Mouse (Mus musculus): Measurements from ENCODE around the gene Fh1. TPM values are rescaled to one million over a fixed set of nuclear protein-coding genes. Genes with fewer than 3 reads are reported as not detected.

Gene Fh1
- 97.9 and 106 TPM in 2 replicates for polyA plus RNA-seq (2015; fragmentation: Nextera tagmentation; extraction: Ambion mirVana)

DNA sequence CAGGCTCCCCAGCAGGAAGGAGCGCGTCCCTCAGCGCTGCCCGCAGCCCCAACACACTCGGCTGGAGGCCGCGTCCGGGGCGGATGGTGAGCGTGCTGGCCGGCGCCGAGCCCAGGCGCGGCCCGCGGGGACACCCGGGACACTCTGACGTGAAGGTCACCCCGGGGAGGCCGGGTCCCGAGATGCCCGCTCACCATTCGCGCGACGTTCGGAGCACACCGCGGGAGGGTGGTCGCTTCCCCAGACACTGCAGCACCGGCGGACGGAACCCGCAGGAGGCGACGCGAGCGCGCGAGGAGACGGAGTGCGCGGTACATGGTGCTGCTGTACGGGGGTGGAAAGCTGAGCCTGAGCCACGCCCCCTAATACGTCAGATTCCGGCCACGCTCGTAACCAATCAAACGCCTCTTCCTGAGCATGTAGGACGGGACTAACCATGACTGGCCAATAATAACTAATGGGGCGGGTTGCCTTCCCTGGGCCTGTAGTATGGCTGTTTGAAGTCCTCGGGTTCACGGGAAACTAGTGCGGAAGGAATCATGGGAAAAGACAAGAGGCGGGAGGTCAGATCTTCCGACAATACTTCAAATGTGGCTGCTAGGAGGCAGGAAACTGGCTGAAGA, at the start of gene Fh1:
Gene Fh1, minus strand, starts transcription at position 379 of the 623 bp plus-strand sequence.
- peak; percentile 100 for ATAC-seq (ENCODE audit: low FRiP score, low read depth)
- peak within 1 kb of the TSS; percentile 77 for H3K4me2 ChIP-seq
- H3K27me3 ChIP-seq: no peaks in the 10 kb centered on the region
- peak within 1 kb of the TSS; percentile 84 for H3K27ac ChIP-seq (replicated peaks)
- H3K9ac ChIP-seq: peak within 1 kb of the TSS; percentile 91
- H3K9me3 ChIP-seq: no peaks in the 10 kb centered on the region
- under 1% methylated on average over 58 of the region's 58 CpGs for WGBS
- peaks cover 9% of the 10 kb centered on the region for H3K4me1 ChIP-seq (replicated peaks)
- H3K4me3 ChIP-seq: peak within 1 kb of the TSS; percentile 84
- no peaks in the 10 kb centered on the region for H3K36me3 ChIP-seq

- H3K27me3 ChIP-seq: no peaks in the 10 kb centered on the region
- ATAC-seq (ENCODE audit: low FRiP score, low read depth): no peak
- no peaks in the 10 kb centered on the region for H3K36me3 ChIP-seq
- H3K9ac ChIP-seq: no peak overlapping the region
- WGBS: 92% methylated on average over 6 of the region's 6 CpGs
- no peak overlapping the region for H3K27ac ChIP-seq (replicated peaks)
- no peaks in the 10 kb centered on the region for H3K9me3 ChIP-seq
- H3K4me2 ChIP-seq: no peak overlapping the region
- H3K4me1 ChIP-seq (replicated peaks): no peaks in the 10 kb centered on the region
- no peak overlapping the region for H3K4me3 ChIP-seq
Observed at GRCm38 (mm10) chr1:175675116-175675515, 49.7 kb upstream of the Fh1 start.

- no peak for ATAC-seq (ENCODE audit: low FRiP score, low read depth)
- Histone ChIP-seq H3K27me3 (no peaks in the 10 kb centered on the region), H3K9me3 (no peaks in the 10 kb centered on the region), H3K27ac (replicated peaks) (no peak overlapping the region), H3K4me2 (no peak overlapping the region), H3K4me3 (no peak overlapping the region), H3K9ac (no peak overlapping the region), H3K4me1 (replicated peaks) (no peaks in the 10 kb centered on the region), H3K36me3 (no peaks in the 10 kb centered on the region)
- WGBS: 83% methylated on average over 7 of the region's 7 CpGs
Observed at GRCm38 (mm10) chr1:175673563-175674325, 48.3 kb upstream of the Fh1 start.

GRCm38 (mm10) chr1:175671626-175672025, 46.2 kb upstream of the Fh1 start:
- no peak overlapping the region for H3K9ac ChIP-seq
- 46% methylated on average over 1 of the region's 1 CpGs for whole genome bisulfite sequencing
- no peaks in the 10 kb centered on the region for H3K36me3 ChIP-seq
- no peak overlapping the region for H3K27ac ChIP-seq (replicated peaks)
- H3K4me2 ChIP-seq: no peak overlapping the region
- no peak overlapping the region for H3K4me3 ChIP-seq
- no peaks in the 10 kb centered on the region for H3K9me3 ChIP-seq
- no peak for ATAC-seq (ENCODE audit: low FRiP score, low read depth)
- H3K27me3 ChIP-seq: no peaks in the 10 kb centered on the region
- no peaks in the 10 kb centered on the region for H3K4me1 ChIP-seq (replicated peaks)

GRCm38 (mm10) chr1:175670042-175670441, 44.6 kb upstream of the Fh1 start:
- no peak for ATAC-seq (ENCODE audit: low FRiP score, low read depth)
- Histone ChIP-seq H3K36me3 (no peaks in the 10 kb centered on the region), H3K9me3 (no peaks in the 10 kb centered on the region), H3K9ac (no peak overlapping the region), H3K27me3 (no peaks in the 10 kb centered on the region), H3K27ac (replicated peaks) (no peak overlapping the region), H3K4me2 (no peak overlapping the region), H3K4me3 (no peak overlapping the region), H3K4me1 (replicated peaks) (no peaks in the 10 kb centered on the region)
- 64% methylated on average over 7 of the region's 7 CpGs for WGBS

- Histone ChIP-seq H3K4me2 (no peak overlapping the region), H3K9ac (no peak overlapping the region), H3K4me3 (no peak overlapping the region), H3K27ac (replicated peaks) (no peak overlapping the region), H3K36me3 (no peaks in the 10 kb centered on the region), H3K9me3 (no peaks in the 10 kb centered on the region), H3K4me1 (replicated peaks) (no peaks in the 10 kb centered on the region), H3K27me3 (no peaks in the 10 kb centered on the region)
- ATAC-seq (ENCODE audit: low FRiP score, low read depth): no peak
- WGBS: 96% methylated on average over 3 of the region's 3 CpGs
Observed at GRCm38 (mm10) chr1:175669456-175669855, 44.0 kb upstream of the Fh1 start.

DNA sequence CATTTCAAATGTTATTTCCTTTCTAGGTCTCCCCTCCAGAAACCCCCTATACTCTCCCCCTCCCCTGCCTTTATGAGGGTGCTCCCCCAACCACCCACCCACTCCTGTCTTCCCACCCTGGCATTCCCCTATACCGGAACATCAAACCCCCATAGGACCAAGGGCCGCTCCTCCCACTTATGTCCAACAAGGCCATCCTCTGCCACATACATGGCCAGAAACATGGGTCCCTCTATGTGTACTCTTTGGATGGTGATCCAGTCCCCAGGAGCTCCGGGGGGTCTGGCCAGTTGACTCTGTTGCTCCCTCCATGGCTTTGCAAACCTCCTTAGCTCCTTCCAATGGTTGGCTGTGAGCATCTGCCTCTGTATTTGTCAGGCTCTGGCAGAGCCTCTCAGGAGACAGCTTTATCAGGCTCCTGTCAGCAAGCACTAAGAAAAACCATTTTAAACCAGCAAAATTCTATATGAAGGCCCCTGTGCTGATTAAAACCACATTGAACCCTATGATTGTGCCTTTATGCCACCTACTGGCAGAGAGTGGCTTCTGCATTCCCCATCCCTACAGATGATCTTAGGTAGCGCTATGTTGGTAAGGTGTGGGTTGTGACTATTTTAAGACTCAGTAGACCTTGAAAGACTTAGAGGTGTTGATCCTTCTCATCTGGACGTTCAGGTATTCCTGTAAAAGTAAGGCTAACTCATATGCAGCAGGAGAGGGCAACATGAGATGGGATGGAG, 43.4 kb upstream of the Fh1 start:
- ATAC-seq (ENCODE audit: low FRiP score, low read depth): peak; percentile 59; the same call in 1 of the 2 replicates
- Histone ChIP-seq H3K36me3 (no peaks in the 10 kb centered on the region), H3K4me2 (no peak overlapping the region), H3K4me3 (no peak overlapping the region), H3K27ac (replicated peaks) (no peak overlapping the region), H3K27me3 (no peaks in the 10 kb centered on the region), H3K9ac (no peak overlapping the region), H3K4me1 (replicated peaks) (no peaks in the 10 kb centered on the region), H3K9me3 (no peaks in the 10 kb centered on the region)
- WGBS: 79% methylated on average over 5 of the region's 5 CpGs

- no peak overlapping the region for H3K9ac ChIP-seq
- no peaks in the 10 kb centered on the region for H3K27me3 ChIP-seq
- no peak overlapping the region for H3K4me3 ChIP-seq
- no peak overlapping the region for H3K27ac ChIP-seq (replicated peaks)
- ATAC-seq (ENCODE audit: low FRiP score, low read depth): no peak
- H3K4me1 ChIP-seq (replicated peaks): no peaks in the 10 kb centered on the region
- no peaks in the 10 kb centered on the region for H3K9me3 ChIP-seq
- H3K4me2 ChIP-seq: no peak overlapping the region
- WGBS: 97% methylated on average over 4 of the region's 4 CpGs
- H3K36me3 ChIP-seq: no peaks in the 10 kb centered on the region
Observed at GRCm38 (mm10) chr1:175659900-175660299, 34.5 kb upstream of the Fh1 start.

- ATAC-seq (ENCODE audit: low FRiP score, low read depth): no peak
- WGBS: 96% methylated on average over 4 of the region's 4 CpGs
Observed at GRCm38 (mm10) chr1:175648615-175649014, 23.2 kb upstream of the Fh1 start.

GRCm38 (mm10) chr1:175646952-175647351, 21.5 kb upstream of the Fh1 start:
- Histone ChIP-seq H3K4me1 (replicated peaks) (no peaks in the 10 kb centered on the region), H3K9me3 (no peaks in the 10 kb centered on the region), H3K9ac (no peak overlapping the region), H3K27me3 (no peaks in the 10 kb centered on the region), H3K4me3 (no peak overlapping the region), H3K36me3 (no peaks in the 10 kb centered on the region), H3K4me2 (no peak overlapping the region), H3K27ac (replicated peaks) (no peak overlapping the region)
- WGBS: 82% methylated on average over 9 of the region's 9 CpGs
- no peak for ATAC-seq (ENCODE audit: low FRiP score, low read depth)

More at GRCm38 (mm10) chr1:175648615-175649014, 23.2 kb upstream of the Fh1 start:
- no peaks in the 10 kb centered on the region for H3K27me3 ChIP-seq
- no peak overlapping the region for H3K4me2 ChIP-seq
- H3K4me3 ChIP-seq: no peak overlapping the region
- no peaks in the 10 kb centered on the region for H3K4me1 ChIP-seq (replicated peaks)
- no peak overlapping the region for H3K9ac ChIP-seq
- H3K9me3 ChIP-seq: no peaks in the 10 kb centered on the region
- no peaks in the 10 kb centered on the region for H3K36me3 ChIP-seq
- H3K27ac ChIP-seq (replicated peaks): no peak overlapping the region

DNA sequence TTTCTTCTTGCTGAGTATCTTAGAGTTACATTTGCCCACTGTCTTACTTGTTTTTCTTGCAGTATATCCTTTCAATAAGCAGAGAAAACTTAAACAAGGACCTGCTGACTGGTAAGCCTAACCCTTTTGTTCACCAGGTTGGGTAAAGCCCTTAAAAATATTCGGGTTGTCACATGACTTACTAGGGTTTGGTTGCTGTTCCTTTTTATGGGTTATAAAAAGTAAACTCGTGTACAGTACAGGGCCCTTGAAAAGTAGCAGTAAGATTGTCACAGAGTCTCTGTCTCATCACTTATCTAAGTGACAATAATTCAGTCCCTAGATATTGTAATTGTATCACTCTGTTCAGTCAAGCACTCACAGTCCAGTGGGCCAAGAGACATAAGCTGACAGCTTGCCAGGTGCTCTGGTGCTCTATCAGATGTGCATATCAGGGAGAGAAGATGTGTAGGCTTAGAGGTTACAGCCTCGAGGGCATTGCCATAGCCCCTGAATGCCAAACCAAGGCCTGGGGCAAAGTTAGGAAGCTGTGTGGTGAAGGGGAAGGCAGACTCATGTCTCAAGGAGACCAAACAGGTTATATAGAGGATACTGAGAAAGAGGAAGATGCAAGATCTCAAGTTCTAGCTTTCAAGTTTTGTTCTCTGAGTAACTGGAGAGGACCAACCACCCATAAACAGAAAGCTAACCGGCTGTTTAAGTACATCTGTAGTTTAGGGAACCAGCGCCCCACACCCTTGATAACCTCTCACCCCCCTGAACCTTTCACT, 18.2 kb upstream of the Fh1 start:
- Histone ChIP-seq H3K36me3 (no peaks in the 10 kb centered on the region), H3K4me2 (no peak overlapping the region), H3K27ac (replicated peaks) (no peak overlapping the region), H3K9me3 (no peaks in the 10 kb centered on the region), H3K9ac (no peak overlapping the region), H3K4me1 (replicated peaks) (no peaks in the 10 kb centered on the region), H3K27me3 (no peaks in the 10 kb centered on the region), H3K4me3 (no peak overlapping the region)
- ATAC-seq (ENCODE audit: low FRiP score, low read depth): no peak
- WGBS: 82% methylated on average over 5 of the region's 5 CpGs
